Mouse (Mus musculus): ENCODE data around the gene Kti12.
A peak's percentile ranks its signal among the peaks of the same experiment; 100 is the strongest.

The Kti12 gene

DNA sequence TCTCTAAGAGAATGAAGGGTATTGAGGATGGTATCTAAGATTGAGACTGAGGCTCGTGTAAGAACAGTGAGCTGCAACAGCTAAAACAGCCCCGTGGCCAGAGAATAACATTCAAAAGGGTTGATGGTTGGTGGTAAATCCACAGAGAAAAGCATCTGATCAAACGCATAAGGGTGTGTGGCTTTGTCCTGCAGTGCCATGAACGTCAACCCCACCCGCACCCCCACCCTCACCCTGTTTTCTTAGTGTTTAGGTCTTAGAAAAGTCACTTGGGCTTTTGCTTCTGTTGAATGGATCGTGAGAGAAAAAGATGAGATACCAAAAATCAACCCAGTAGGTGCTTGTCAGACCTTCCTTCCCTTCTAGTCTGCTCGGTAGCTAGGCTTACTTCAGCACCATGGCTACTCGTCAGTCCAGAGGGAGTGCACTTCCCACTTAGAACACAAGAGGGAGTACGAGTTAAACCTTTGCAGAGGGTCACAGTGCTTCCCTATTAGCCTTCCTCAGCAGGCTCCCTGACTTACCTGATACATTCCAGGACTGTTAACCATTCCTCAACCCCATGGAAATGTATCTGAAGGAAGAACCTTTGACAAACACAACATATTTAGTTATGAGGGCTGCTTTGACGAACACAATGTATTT, 22.3 kb downstream of the Kti12 start:
- peak; percentile 82 for DNase-seq

DNA sequence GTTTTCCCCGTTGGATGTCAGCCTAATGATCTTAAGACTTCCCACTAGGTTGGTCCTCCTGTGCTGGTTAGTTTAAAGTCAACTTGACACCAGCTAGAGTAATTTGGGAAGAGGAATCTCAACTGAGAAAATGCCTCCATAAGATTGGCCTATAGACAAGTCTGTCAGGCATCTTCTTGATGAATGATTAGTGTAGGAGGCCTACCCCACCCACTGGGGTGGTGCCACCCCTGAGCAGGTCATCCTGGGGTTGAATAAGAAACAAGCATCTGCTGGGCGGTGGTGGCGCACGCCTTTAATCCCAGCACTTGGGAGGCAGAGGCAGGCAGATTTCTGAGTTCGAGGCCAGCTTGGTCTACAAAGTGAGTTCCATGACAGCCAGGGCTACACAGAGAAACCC, 26.2 kb downstream of the Kti12 start:
- DNase-seq = no peak

DNA sequence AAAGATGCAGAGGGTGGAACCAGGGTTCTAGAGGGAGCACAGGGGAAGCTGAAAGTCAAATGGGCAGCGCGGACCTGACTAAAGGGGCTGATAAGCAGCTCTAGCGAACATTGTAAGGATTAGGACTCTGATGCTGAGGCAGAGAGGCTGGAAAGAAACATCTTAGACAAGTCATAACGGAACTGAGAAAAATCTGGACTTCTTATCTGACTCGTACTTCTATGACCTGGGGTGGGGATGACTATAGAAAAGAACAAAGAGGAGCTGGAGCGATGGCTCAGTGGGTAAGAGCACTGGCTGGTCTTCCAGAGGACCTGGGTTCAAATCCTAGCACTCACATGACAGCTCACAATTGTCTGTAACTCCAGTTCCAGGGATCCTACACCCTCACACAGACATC, 30.3 kb downstream of the Kti12 start:
- no peak for DNase-seq

DNA sequence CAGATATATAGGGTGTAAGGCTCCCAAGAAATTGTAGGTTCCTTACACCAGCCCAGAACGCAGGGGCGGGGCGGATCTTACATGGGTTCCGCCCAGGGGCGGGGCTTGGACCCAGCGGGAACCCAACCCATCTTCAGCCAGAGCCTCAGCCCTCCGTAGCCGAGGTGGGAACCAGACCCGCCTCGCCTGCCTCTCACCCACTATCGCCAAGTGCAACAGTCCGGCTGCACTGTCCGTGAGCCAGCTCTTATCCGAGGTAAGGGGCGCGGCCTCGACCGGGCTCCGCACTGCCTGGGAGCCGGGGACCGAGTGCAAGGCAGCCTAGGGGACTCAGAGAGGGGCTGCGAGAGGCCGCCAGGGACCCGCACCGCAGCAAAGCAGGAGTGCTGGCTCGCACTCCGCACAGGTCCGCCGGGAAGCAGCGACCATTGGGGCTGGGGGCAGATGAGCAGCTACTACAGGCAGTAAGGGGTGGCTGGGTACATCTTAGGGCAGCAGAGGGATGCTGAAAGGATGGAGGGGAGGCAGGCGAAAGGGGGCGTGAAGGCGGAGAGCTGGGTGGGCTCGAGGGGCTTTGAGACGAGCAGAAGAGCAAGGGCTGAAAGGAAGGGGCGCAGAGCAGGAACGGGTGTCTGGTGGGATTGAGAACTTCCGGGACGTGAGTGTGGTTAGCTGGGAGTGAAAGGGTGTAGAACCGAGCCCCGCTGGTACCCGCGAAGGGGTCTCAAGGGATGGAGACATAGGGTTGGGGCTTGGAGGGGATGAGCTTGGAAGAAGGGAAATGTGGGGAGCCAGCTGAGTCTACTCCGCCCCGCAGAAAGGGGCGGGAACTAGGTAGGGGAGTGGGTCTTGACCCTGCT, 31.6 kb downstream of the Kti12 start, which contains the start of gene Rab3b:
TSS of gene Rab3b (plus strand) at position 101 of the 860 bp plus-strand sequence.
- peak; percentile 73 for DNase-seq

DNA sequence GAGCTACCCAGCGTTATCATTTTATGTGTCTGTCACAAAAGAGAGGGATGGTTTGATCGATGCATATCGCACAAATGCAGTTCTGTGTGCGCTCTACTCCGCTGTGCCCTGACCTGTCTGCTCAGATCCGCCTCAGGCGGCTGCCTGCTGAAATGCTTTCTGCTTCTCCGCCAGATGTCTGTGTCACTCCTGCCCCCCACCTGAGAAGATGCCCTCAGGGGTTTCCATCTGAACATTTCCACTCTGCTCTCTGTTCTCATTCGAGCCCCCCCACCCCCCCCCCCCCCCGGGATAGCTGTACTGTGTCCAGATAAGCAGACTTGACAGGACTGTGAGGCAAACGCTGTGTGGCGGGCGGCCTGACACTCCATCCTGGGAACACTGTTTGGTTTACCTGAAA, 36.2 kb downstream of the Kti12 start:
- DNase-seq = no peak

DNA sequence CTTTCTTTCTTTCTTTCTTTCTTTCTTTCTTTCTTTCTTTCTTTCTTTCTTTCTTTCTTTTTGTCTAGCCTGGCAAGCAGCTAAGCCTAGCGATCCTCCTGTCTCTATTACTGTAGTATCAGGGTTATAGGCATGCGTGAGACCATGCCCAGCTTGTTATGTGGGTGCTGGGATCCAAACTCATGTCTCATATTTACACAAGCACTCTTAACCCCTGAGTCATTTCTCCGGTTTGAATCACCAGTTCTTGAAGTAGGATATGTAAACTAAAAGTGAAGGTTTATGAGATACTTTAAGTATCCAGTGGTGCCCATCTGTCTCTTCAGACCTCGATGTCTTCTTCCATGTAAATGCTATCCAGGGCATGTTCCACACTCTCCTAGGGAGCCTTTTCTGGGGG, 39.9 kb downstream of the Kti12 start:
- no peak for DNase-seq

DNA sequence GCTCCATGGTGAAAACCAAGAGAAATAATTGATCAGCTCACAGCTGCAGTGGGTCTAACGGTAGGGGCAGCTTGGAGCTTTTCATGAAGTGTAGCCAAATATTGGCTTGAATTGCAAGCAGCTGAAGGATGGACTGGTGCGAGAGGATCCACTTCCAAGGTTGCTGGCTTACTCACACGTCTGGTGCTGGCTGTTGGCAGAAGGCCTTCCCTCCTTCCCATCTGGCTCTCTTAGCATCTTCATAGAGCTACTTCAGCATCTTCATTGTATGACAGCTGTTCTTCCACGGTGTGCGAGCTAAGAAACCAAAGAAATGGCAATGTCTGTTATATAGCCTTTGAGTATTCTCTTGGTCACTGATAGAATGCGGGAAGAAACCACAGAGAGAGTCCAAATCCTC, 43.3 kb downstream of the Kti12 start:
- no peak for DNase-seq
